Mouse (Mus musculus) liver, embryonic 13.5 days (tissue): ENCODE measurements around the gene Gm44. TPM values are rescaled to one million over a fixed set of nuclear protein-coding genes. Genes with fewer than 3 reads are reported as not detected.
"Not testable (repeated sequence)": the region's sequence is repeated elsewhere in the genome, so short reads cannot be mapped to it uniquely, and the experiment has no call there.

Experiments used
- ATAC-seq: fragments of 200-750 bp; cut with Nextera tagmentation; 2 replicates; pipeline ENCODE4 v1.8.0; 2017; ENCODE audit warnings: low read depth, mild to moderate bottlenecking, moderate number of reproducible peaks, moderate library complexity
- DNase-seq: peaks from one replicate; pipeline ENCODE4 v3.0.0; 2022
- H3K27ac ChIP-seq: fragments of 300-500 bp; sonication (generic); 2 replicates; pipeline ENCODE4 v1.5.1; 2015; ENCODE audit warnings: moderate library complexity, mild to moderate bottlenecking, inconsistent platforms
- H3K27me3 ChIP-seq: fragments of 300-500 bp; sonication (generic); 2 replicates; pipeline ENCODE4 v1.6.1; 2015; ENCODE audit warnings: mild to moderate bottlenecking, inconsistent platforms
- H3K36me3 ChIP-seq: fragments of 300-500 bp; sonication (generic); 2 replicates; pipeline ENCODE4 v1.6.1; 2015; ENCODE audit warnings: mild to moderate bottlenecking, inconsistent platforms
- H3K4me1 ChIP-seq: fragments of 300-500 bp; sonication (generic); replicated peaks from 2 replicates; pipeline ENCODE4 v1.6.1; 2015; ENCODE audit warnings: inconsistent platforms
- H3K4me2 ChIP-seq: fragments of 300-500 bp; sonication (generic); 2 replicates; pipeline ENCODE4 v1.6.1; 2015; ENCODE audit warnings: inconsistent platforms, mild to moderate bottlenecking, moderate library complexity
- H3K4me3 ChIP-seq: fragments of 300-500 bp; sonication (generic); replicated peaks from 2 replicates; pipeline ENCODE4 v1.5.1; 2015; ENCODE audit warnings: mild to moderate bottlenecking, inconsistent platforms
- H3K9ac ChIP-seq: fragments of 300-500 bp; sonication (generic); 2 replicates; pipeline ENCODE4 v1.6.1; 2015; ENCODE audit warnings: mild to moderate bottlenecking, inconsistent platforms
- H3K9me3 ChIP-seq: fragments of 300-500 bp; sonication (generic); replicated peaks from 2 replicates; pipeline ENCODE4 v1.6.1; 2016; ENCODE audit warnings: inconsistent platforms
- WGBS: fragments of 180-500 bp; shearing (Covaris S2); methylation state at CpG from one replicate; pipeline ENCODE4 v1.1.7; 2015; ENCODE audit not compliant: insufficient replicate concordance; 5-methylcytosine and 5-hydroxymethylcytosine counted together
- polyA plus RNA-seq: library from polyadenylated mRNA; unstranded; fragments of >200 nt; fragmentation: Nextera tagmentation; extraction: Ambion mirVana; gene quantifications from 2 replicates; pipeline ENCODE4 v1.2.1, GENCODE M21; 2015

Gm44 gene
- polyA plus RNA-seq = not detected in 2 replicates

DNA sequence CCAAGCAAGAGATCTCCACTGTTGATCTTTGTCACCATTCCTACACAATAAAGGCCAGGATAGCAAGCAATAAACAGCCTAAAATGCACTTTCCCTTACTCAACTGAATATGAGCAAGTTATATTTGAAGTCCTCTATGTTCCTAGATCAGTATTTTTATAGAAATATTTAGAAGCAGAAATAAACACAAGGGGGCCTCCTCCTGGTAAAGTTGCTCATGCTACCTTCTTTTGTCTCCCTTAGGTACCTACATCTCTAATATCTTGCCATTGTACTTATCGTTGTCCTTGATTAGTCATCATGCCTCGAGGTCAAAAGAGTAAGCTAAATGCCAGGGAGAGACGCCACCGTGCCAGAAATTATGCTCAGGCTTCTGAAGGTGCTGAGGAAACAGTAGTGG lies at the start of gene Gm44:
Gm44 (plus strand) TSS at position 301 of the 400 bp plus-strand sequence.
- H3K36me3 ChIP-seq = no peaks in the 10 kb centered on the region
- H3K4me3 ChIP-seq = no peak within 1 kb of the TSS
- no peak within 1 kb of the TSS for H3K27ac ChIP-seq
- DNase-seq (no peak), ATAC-seq (no peak)
- H3K9ac ChIP-seq = no peak within 1 kb of the TSS
- H3K27me3 ChIP-seq = no peaks in the 10 kb centered on the region
- H3K4me2 ChIP-seq = no peak within 1 kb of the TSS
- WGBS = 60% methylated on average over 4 of the region's 4 CpGs
- no peaks in the 10 kb centered on the region for H3K4me1 ChIP-seq
- H3K9me3 ChIP-seq = no peaks in the 10 kb centered on the region

- Histone ChIP-seq H3K4me1 (no peaks in the 10 kb centered on the region), H3K9me3 (no peaks in the 10 kb centered on the region), H3K36me3 (no peaks in the 10 kb centered on the region), H3K4me2 (no peak overlapping the region), H3K27ac (no peak overlapping the region), H3K27me3 (no peaks in the 10 kb centered on the region), H3K9ac (no peak overlapping the region), H3K4me3 (no peak overlapping the region)
- WGBS = 48% methylated on average over 1 of the region's 1 CpGs
- ATAC-seq (no peak), DNase-seq (no peak)
These were observed 36.0 kb downstream of the Gm44 start for GRCm38 (mm10) chrX:90927989-90928388.

DNA sequence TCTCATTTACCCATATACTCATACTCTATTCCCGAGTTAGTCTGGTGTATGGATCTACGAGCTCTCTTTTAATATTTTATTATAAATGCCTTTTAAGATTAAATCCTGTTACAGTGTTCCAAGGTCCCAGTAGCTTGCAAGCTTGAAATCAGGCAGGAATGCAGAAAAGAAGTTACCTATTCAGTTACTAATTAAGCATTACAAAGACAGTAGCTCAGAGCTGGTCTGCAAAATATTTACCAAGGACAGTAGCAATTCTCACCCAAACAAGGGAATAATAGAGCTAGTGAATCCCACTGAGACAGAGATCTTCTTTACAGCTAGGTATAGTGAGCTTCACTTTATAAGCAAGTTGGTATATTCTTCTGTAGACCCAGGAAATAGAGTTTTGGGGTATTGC lies 46.3 kb downstream of the Gm44 start:
- H3K36me3 ChIP-seq, H3K4me2 ChIP-seq, ATAC-seq, H3K9ac ChIP-seq, H3K27me3 ChIP-seq, H3K27ac ChIP-seq, DNase-seq, H3K4me3 ChIP-seq, H3K9me3 ChIP-seq, H3K4me1 ChIP-seq: not testable (repeated sequence)
- WGBS = 44% methylated on average over 2 of the region's 2 CpGs
